Mouse (Mus musculus) embryonic facial prominence, embryonic 12.5 days (tissue): ENCODE results near the gene Ltbp1. TPM values are rescaled to one million over a fixed set of nuclear protein-coding genes. Genes with fewer than 3 reads are reported as not detected.

ENCODE experiments used
- ATAC-seq: fragments of 200-750 bp; cut with Nextera tagmentation; 2 replicates; pipeline ENCODE4 v1.8.0; 2017; ENCODE audit not compliant: insufficient number of reproducible peaks, insufficient read depth, low FRiP score, low TSS enrichment
- H3K27ac ChIP-seq: fragments of 300-500 bp; sonication (generic); 2 replicates; pipeline ENCODE4 v1.5.1; 2016; ENCODE audit warnings: mild to moderate bottlenecking
- H3K27me3 ChIP-seq: fragments of 300-500 bp; sonication (generic); 2 replicates; pipeline ENCODE4 v1.6.1; 2016; ENCODE audit warnings: mild to moderate bottlenecking, moderate library complexity
- H3K36me3 ChIP-seq: fragments of 300-500 bp; sonication (generic); 2 replicates; pipeline ENCODE4 v1.6.1; 2016; ENCODE audit warnings: mild to moderate bottlenecking
- H3K4me1 ChIP-seq: fragments of 300-500 bp; sonication (generic); 2 replicates; pipeline ENCODE4 v1.6.1; 2016
- H3K4me2 ChIP-seq: fragments of 300-500 bp; sonication (generic); replicated peaks from 2 replicates; pipeline ENCODE4 v1.6.1; 2016; ENCODE audit warnings: mild to moderate bottlenecking, moderate library complexity
- H3K4me3 ChIP-seq: fragments of 300-500 bp; sonication (generic); 2 replicates; pipeline ENCODE4 v1.5.1; 2016; ENCODE audit warnings: mild to moderate bottlenecking
- H3K9ac ChIP-seq: fragments of 300-500 bp; sonication (generic); 2 replicates; pipeline ENCODE4 v1.6.1; 2016; ENCODE audit warnings: mild to moderate bottlenecking, moderate library complexity
- H3K9me3 ChIP-seq: fragments of 300-500 bp; sonication (generic); 2 replicates; pipeline ENCODE4 v1.6.1; 2016; ENCODE audit warnings: mild to moderate bottlenecking, moderate library complexity
- WGBS: fragments of 180-500 bp; shearing (Covaris S2); methylation state at CpG from one replicate; pipeline ENCODE4 v1.1.7; 2016; 5-methylcytosine and 5-hydroxymethylcytosine counted together
- polyA plus RNA-seq: library from polyadenylated mRNA; unstranded; fragments of >200 nt; fragmentation: Nextera tagmentation; extraction: Ambion mirVana; gene quantifications from 2 replicates; pipeline ENCODE4 v1.2.1, GENCODE M21; 2016

Ltbp1 gene
- polyA plus RNA-seq = 34.9 and 36.7 TPM in 2 replicates

GRCm38 (mm10) chr17:75005281-75005684 lies at the start of gene Ltbp1:
Ltbp1 (plus strand) TSS chr17:75005568.
- under 1% methylated on average over 25 of the region's 27 CpGs for WGBS
- peak within 1 kb of the TSS; percentile 71 for H3K9ac ChIP-seq
- H3K4me2 ChIP-seq = peak within 1 kb of the TSS; percentile 72

GRCm38 (mm10) chr17:74959481-74960245 lies 45.7 kb upstream of the Ltbp1 start:
- Histone ChIP-seq H3K9me3 (no peaks in the 10 kb centered on the region), H3K27me3 (no peaks in the 10 kb centered on the region), H3K9ac (no peak overlapping the region), H3K4me3 (no peak overlapping the region), H3K4me2 (no peak overlapping the region), H3K36me3 (no peaks in the 10 kb centered on the region), H3K27ac (no peak overlapping the region), H3K4me1 (no peaks in the 10 kb centered on the region)
- 40% methylated on average over 6 of the region's 6 CpGs for WGBS
- ATAC-seq = no peak

More at GRCm38 (mm10) chr17:75005281-75005684, at the start of gene Ltbp1:
- H3K27me3 ChIP-seq = no peaks in the 10 kb centered on the region
- ATAC-seq = peak; percentile 80
- no peaks in the 10 kb centered on the region for H3K9me3 ChIP-seq
- peak within 1 kb of the TSS; percentile 71 for H3K4me3 ChIP-seq
- peaks cover 13% of the 10 kb centered on the region for H3K4me1 ChIP-seq
- 0 out of 2 replicates have a peak, but pooled peaks cover 2% of the 10 kb centered on the region for H3K36me3 ChIP-seq
- H3K27ac ChIP-seq = peak within 1 kb of the TSS; percentile 91

GRCm38 (mm10) chr17:74963222-74963621 lies 42.1 kb upstream of the Ltbp1 start:
- Histone ChIP-seq H3K4me1 (no peaks in the 10 kb centered on the region), H3K27ac (no peak overlapping the region), H3K9me3 (no peaks in the 10 kb centered on the region), H3K4me2 (no peak overlapping the region), H3K36me3 (no peaks in the 10 kb centered on the region), H3K27me3 (no peaks in the 10 kb centered on the region), H3K9ac (no peak overlapping the region), H3K4me3 (no peak overlapping the region)
- ATAC-seq = no peak
- WGBS = 94% methylated on average over 8 of the region's 8 CpGs

GRCm38 (mm10) chr17:74963861-74964260 lies 41.5 kb upstream of the Ltbp1 start:
- WGBS = 86% methylated on average over 3 of the region's 3 CpGs
- Histone ChIP-seq H3K27me3 (no peaks in the 10 kb centered on the region), H3K4me2 (no peak overlapping the region), H3K9me3 (no peaks in the 10 kb centered on the region), H3K36me3 (no peaks in the 10 kb centered on the region), H3K9ac (no peak overlapping the region), H3K4me3 (no peak overlapping the region), H3K27ac (no peak overlapping the region), H3K4me1 (no peaks in the 10 kb centered on the region)
- no peak for ATAC-seq

DNA sequence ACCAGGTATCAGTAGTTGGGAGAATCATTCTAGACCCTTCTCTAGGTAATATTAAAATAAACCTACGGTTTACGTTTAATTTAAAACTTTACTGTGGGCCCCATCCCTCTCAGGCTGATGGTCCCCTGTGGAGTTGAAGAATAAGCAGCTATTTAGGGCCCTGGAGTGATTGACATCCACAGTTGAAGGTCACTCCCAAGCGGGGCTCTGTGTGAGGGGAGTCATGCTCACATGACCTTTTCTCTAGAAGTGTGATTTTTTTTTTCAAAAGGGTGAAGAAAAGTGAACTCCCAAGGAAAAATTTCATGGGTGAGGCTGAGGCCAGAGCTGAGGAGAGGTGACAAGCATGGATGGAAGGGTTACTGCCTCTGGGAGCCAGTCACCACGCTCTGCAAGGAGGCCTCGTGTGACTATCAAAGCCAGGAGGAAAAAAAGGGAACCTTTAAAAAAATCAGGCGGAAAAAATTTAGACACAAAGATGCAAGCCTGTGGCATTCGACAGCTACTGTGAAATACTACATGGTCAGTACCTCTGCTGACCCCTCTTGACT lies 38.0 kb upstream of the Ltbp1 start:
- no peaks in the 10 kb centered on the region for H3K27me3 ChIP-seq

GRCm38 (mm10) chr17:74968152-74968712 lies 37.1 kb upstream of the Ltbp1 start:
- Histone ChIP-seq H3K27me3 (no peaks in the 10 kb centered on the region), H3K9me3 (no peaks in the 10 kb centered on the region), H3K4me3 (no peak overlapping the region), H3K9ac (no peak overlapping the region), H3K27ac (no peak overlapping the region), H3K36me3 (no peaks in the 10 kb centered on the region), H3K4me1 (no peaks in the 10 kb centered on the region), H3K4me2 (no peak overlapping the region)
- no peak for ATAC-seq
- WGBS = 62% methylated on average over 9 of the region's 9 CpGs

More for the DNA sequence above, 38.0 kb upstream of the Ltbp1 start:
- Histone ChIP-seq H3K9me3 (no peaks in the 10 kb centered on the region), H3K36me3 (no peaks in the 10 kb centered on the region), H3K4me3 (no peak overlapping the region), H3K27ac (no peak overlapping the region), H3K4me2 (no peak overlapping the region), H3K4me1 (no peaks in the 10 kb centered on the region), H3K9ac (no peak overlapping the region)
- no peak for ATAC-seq
- 33% methylated on average over 7 of the region's 7 CpGs for WGBS

DNA sequence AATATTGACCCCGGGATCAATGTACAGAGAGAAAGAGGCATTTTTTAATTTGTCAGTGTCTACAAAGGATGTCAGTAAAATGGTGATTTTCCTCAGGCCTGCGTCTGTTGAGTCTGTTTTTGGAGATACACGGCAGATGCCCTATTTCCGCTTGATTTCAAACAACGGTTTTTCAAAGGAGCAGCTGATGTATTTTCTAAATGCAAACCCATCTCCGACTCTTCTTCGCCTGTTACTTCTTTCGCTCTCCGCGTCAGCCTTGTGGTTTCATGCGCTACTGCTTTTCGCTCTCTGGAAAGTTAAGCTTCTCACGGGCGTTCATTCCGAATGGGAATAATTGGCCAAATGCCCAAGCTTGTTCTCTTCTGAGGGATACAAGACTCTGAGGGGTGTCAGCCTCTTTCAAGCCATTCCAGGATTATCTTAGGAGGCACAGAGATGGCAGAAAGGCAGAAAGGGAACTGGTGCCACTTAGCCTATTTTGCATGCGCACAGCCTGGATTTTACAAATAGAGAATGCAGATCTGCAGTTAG lies 36.6 kb upstream of the Ltbp1 start:
- Histone ChIP-seq H3K4me3 (no peak overlapping the region), H3K4me2 (no peak overlapping the region), H3K36me3 (no peaks in the 10 kb centered on the region), H3K9me3 (no peaks in the 10 kb centered on the region), H3K4me1 (no peaks in the 10 kb centered on the region), H3K27me3 (no peaks in the 10 kb centered on the region), H3K27ac (no peak overlapping the region), H3K9ac (no peak overlapping the region)
- no peak for ATAC-seq
- WGBS = 63% methylated on average over 16 of the region's 16 CpGs

DNA sequence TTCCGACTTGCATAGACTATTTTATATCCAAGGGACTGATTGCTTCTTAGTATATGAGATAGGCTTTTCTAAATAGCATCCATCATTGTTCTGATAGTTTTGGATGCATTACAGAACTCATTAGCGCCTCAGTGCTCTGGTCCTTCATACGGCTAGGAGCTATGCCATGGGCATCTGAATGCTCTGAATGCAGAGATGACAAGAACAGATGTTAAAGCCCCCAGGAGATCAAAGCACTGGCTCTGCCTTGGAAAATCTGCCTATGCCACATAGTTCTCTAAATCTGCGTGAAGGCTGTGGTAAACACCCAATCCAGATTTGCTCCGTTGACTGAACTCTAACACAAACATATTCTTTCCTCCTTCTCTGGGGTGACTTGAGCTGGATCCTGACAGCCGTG lies 30.2 kb upstream of the Ltbp1 start:
- ATAC-seq = no peak
- no peaks in the 10 kb centered on the region for H3K9me3 ChIP-seq
- H3K27me3 ChIP-seq = no peaks in the 10 kb centered on the region
- no peak overlapping the region for H3K4me3 ChIP-seq
- H3K36me3 ChIP-seq = no peaks in the 10 kb centered on the region
- H3K9ac ChIP-seq = no peak overlapping the region
- H3K4me1 ChIP-seq = no peaks in the 10 kb centered on the region
- 60% methylated on average over 6 of the region's 6 CpGs for WGBS
- no peak overlapping the region for H3K4me2 ChIP-seq
- no peak overlapping the region for H3K27ac ChIP-seq

DNA sequence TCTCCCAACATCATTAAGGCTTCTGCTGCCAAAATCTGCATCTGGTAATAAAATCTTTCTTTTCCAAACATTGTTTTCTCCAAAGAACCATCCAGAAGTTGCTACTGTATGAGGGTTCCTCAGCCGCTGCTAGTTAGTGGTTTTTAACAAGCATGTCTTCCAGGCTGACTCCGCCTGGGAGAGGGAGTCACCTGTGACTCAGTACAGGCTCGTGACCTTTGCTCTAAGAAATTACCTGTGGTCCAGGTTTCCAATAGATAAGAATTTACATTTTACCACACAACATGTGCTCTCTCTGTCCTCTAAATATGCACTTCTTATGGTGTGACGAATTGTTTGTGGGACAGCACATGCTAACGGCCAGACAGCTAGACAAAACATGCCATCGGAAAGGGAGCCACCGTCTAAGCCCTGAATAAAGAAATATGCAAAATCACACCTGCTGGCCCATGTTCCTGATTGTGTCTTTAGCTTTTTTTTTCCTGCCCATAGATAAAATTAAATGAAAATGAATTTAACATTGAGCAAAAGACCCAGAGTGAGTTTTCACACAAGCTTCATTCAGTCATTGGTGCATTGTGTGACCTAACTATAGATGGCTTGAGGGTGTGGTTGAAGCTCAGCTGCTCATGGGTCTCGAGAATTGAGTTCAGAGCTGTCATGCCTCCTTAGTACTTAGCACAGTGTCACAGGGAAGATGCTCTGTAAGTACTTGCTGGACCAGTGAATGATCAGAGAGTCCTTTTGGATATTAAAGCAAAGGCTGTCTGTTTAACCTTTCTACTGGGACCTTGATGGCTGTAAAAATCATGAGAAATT lies 29.0 kb upstream of the Ltbp1 start:
- H3K27ac ChIP-seq = no peak overlapping the region
- no peaks in the 10 kb centered on the region for H3K27me3 ChIP-seq
- no peak for ATAC-seq
- 73% methylated on average over 8 of the region's 8 CpGs for WGBS
- H3K9ac ChIP-seq = no peak overlapping the region
- no peak overlapping the region for H3K4me2 ChIP-seq
- no peaks in the 10 kb centered on the region for H3K4me1 ChIP-seq
- no peaks in the 10 kb centered on the region for H3K36me3 ChIP-seq
- no peak overlapping the region for H3K4me3 ChIP-seq
- no peaks in the 10 kb centered on the region for H3K9me3 ChIP-seq

DNA sequence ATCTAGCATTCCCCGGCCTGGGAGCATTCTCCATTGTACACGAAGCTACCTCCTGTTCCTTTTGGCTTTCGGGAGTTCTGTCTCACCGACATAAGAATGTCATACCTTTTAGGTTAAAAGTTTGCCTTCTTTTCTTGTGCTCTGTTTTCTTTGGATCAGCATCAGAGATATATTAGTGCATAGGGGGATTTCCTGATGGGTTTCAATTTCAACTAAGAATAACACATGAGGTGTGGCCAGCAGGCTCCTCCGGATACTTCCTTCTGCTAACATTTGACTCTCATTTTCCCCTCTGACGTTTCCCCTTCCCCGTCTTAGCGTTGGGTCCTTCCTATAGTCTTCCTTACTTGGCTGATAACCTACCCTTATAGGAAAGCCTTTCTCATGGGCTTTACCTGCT lies 25.6 kb upstream of the Ltbp1 start:
- WGBS = 66% methylated on average over 8 of the region's 8 CpGs
- ATAC-seq = no peak
- H3K4me1 ChIP-seq = no peaks in the 10 kb centered on the region
- no peaks in the 10 kb centered on the region for H3K27me3 ChIP-seq
- H3K9me3 ChIP-seq = no peaks in the 10 kb centered on the region
- H3K27ac ChIP-seq = no peak overlapping the region
- H3K9ac ChIP-seq = no peak overlapping the region
- H3K4me3 ChIP-seq = no peak overlapping the region
- H3K4me2 ChIP-seq = no peak overlapping the region
- no peaks in the 10 kb centered on the region for H3K36me3 ChIP-seq

GRCm38 (mm10) chr17:74981703-74982102 lies 23.7 kb upstream of the Ltbp1 start:
- no peaks in the 10 kb centered on the region for H3K9me3 ChIP-seq
- no peak overlapping the region for H3K27ac ChIP-seq
- no peaks in the 10 kb centered on the region for H3K4me1 ChIP-seq
- no peak overlapping the region for H3K4me3 ChIP-seq
- no peaks in the 10 kb centered on the region for H3K36me3 ChIP-seq
- WGBS = 74% methylated on average over 5 of the region's 5 CpGs
- H3K27me3 ChIP-seq = no peaks in the 10 kb centered on the region
- no peak overlapping the region for H3K9ac ChIP-seq
- H3K4me2 ChIP-seq = no peak overlapping the region
- no peak for ATAC-seq
